Mouse (Mus musculus): Measurements from ENCODE around the gene Gpr149. TPM values are rescaled to one million over a fixed set of nuclear protein-coding genes. Genes with fewer than 3 reads are reported as not detected.

The Gpr149 gene
- not detected in 2 replicates for polyA plus RNA-seq (2012; rRNA removed; ENCODE audit: low replicate concordance)

DNA sequence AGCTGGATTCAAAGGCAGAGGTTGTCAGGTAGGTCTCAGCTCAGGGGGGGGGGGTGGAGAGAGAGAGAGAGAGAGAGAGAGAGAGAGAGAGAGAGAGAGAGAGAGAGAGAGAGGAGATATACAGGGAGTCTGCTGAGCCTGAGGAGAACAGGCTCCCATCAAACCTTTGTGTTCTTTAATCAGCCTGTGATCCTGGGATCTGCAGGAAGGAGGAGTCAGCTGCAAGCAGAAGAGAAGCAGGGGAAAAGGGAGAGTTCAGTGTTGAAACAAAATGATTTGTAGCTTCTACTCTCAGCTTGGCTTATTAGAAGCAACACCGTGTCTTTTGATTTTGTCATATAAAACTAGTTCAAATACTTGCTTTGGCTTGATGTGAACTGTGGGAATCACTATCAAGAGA is at the start of gene Gpr149:
TSS of gene Gpr149 (minus strand) at position 168 of the 400 bp plus-strand sequence.

GRCm38 (mm10) chr3:62506488-62507205 is 98.3 kb downstream of the Gpr149 start, which contains the start of gene Dhx36:
TSS of gene Dhx36 (minus strand) at chr3:62507004.

Other genes starting within 250 kb of the Gpr149 start
- 2.6 and 7.7 TPM in 2 replicates for gene Dhx36, start 98.1 kb downstream of the Gpr149 start, polyA plus RNA-seq (2012; rRNA removed; ENCODE audit: low replicate concordance)

All from mammary gland, adult 2 months (tissue).